Comparison of ENCODE assay signal across 1 mouse cellular context in genomic region chr17:27856265-27856797, GRCm38 (mm10).
TF ChIP-seq lines count a peak whose summit lies in the region.

TSS of gene Uhrf1bp1 (plus strand) at chr17:27856441.

TF ChIP-seq in MEL, 35 proteins besides CTCF, POLR2A, EP300 and RAD21 (continued from another document):
- 0 out of 2 replicates have a peak, but pooled peaks have one; percentile 7 for TF ChIP-seq ELF1 (IDR thresholded peaks at IDR 0.05; ENCODE audit: low read depth, low read length)
- peak; percentile 79 for TF ChIP-seq NELFE (IDR thresholded peaks at IDR 0.05; ENCODE audit: low read depth, low read length)
- no peak for TF ChIP-seq TAL1 (IDR thresholded peaks at IDR 0.05; ENCODE audit: low read length)
